Mouse (Mus musculus): Measurements from ENCODE around the gene Nlgn1. TPM values are rescaled to one million over a fixed set of nuclear protein-coding genes. Genes with fewer than 3 reads are reported as not detected.

The Nlgn1 gene
- polyA plus RNA-seq, 1 experiment from 2014 or later = 1.5 TPM

DNA sequence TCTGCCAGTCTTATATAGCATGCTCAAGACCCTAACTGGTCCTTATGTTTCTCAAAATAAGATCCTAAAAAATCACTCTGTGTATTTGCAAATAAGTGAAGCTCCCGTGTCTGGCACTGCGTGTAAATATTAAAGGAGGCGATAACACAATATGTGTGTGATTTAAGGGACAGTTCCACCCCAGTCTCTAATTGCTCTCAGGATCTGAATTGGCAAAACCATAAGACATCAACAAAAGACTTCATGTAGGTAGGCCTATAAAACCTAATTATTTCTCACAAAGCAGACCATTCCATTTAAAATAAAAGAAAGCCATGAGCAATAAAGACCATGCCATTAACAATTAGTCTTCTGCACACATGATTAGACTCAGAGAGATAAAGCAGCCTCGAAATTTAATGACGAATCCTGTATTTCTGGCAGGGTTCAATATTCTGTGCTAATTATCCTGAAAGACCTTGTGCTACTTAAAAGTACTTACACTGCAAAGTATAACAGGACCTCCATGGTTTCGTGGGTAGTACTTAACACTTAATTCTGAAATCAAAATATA, 310.6 kb downstream of the Nlgn1 start:
- Histone ChIP-seq H3K4me3 (ENCODE audit: low read length) (no peak overlapping the region), H3K9me3 (ENCODE audit: low read length) (no peaks in the 10 kb centered on the region), H3K4me2 (replicated peaks; ENCODE audit: low read depth, low read length) (no peak overlapping the region), H3K27ac (ENCODE audit: low read length) (no peak overlapping the region), H3K4me1 (ENCODE audit: insufficient read depth, low read length) (no peaks in the 10 kb centered on the region), H3K36me3 (ENCODE audit: insufficient read depth, low read length) (no peaks in the 10 kb centered on the region), H3K27me3 (ENCODE audit: insufficient read depth, low read length) (no peaks in the 10 kb centered on the region), H3K9ac (replicated peaks; ENCODE audit: low read length) (no peak overlapping the region)
- 85% methylated on average over 6 of the region's 6 CpGs for WGBS
- ATAC-seq (ENCODE audit: low FRiP score, low TSS enrichment) = no peak

DNA sequence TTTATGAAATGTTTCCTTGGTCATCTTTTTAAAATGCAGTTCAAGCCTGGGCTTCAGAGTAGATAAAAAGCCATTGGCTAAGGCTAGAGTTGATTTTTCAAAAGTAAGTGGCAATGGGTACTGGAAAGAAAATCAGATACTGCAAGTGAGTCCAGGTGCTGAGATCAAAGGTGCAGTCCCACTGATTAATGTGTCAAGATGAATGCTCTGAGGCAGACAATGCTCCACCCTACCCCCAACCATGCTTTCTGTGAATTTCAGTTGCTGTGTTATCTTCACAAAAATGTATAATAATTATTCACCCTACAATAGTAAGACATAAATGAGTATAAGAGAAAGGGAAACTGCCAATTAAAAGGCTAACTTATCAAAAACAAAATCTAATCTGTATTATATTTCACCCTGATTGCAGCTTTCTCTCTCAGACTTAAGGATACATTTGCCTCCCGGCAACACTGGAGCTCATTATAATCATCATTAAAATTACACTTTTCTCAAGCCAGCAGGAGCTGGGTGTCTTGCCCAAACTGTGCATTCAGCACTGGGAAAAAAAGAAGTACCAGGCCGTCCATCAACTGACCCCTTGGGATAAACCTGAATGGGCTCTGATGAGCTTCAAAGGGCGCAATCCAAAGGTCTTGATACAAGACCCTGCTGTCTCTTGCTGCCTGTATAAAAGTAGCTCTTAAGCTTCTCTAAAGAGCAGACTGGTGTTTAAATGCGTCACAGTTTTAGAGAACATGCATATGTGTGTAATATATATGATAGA, 320.8 kb downstream of the Nlgn1 start:
- Histone ChIP-seq H3K27me3 (ENCODE audit: insufficient read depth, low read length) (no peaks in the 10 kb centered on the region), H3K4me1 (ENCODE audit: insufficient read depth, low read length) (no peaks in the 10 kb centered on the region), H3K27ac (ENCODE audit: low read length) (no peak overlapping the region), H3K9ac (replicated peaks; ENCODE audit: low read length) (no peak overlapping the region), H3K4me3 (ENCODE audit: low read length) (no peak overlapping the region), H3K4me2 (replicated peaks; ENCODE audit: low read depth, low read length) (no peak overlapping the region), H3K36me3 (ENCODE audit: insufficient read depth, low read length) (no peaks in the 10 kb centered on the region), H3K9me3 (ENCODE audit: low read length) (no peaks in the 10 kb centered on the region)
- 86% methylated on average over 4 of the region's 4 CpGs for WGBS
- no peak for ATAC-seq (ENCODE audit: low FRiP score, low TSS enrichment)

DNA sequence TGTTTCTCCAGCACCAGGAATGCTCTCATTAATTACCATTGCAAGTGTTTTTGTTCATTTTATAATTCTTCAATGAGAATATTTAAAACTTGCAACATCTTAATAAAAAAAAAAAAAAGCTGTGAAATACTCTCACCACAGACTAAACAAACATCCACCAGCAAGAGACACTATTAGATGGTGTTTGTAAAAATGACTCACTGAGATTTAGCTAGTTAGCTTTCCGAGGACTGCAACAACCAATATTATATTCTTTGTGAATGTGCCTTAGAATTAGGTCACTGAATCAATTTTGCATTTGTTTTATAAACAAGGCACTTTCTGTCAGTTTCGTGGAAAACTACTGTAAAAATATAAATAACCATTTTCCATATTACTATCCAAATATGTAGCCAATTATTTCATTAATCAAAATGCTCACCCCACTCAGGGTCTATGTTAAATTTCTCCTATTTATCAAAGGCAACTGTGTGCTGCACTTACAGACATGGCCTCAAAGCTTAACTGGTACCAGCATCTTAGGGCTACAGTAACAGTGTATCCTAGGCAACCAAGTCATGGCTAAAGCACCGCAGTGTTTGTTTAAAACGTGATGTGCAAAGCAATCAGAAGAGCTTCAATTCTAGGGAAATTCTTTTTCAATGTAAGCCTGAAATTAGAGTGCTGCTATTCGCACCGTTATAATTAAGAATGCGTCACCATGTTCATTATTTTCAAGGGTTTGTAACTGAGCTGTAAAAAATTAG, 329.2 kb downstream of the Nlgn1 start:
- H3K27ac ChIP-seq (ENCODE audit: low read length) = no peak overlapping the region
- H3K4me1 ChIP-seq (ENCODE audit: insufficient read depth, low read length) = no peaks in the 10 kb centered on the region
- 81% methylated on average over 7 of the region's 7 CpGs for WGBS
- H3K27me3 ChIP-seq (ENCODE audit: insufficient read depth, low read length) = no peaks in the 10 kb centered on the region
- H3K9me3 ChIP-seq (ENCODE audit: low read length) = no peaks in the 10 kb centered on the region
- H3K9ac ChIP-seq (replicated peaks; ENCODE audit: low read length) = no peak overlapping the region
- no peak overlapping the region for H3K4me3 ChIP-seq (ENCODE audit: low read length)
- H3K36me3 ChIP-seq (ENCODE audit: insufficient read depth, low read length) = no peaks in the 10 kb centered on the region
- no peak for ATAC-seq (ENCODE audit: low FRiP score, low TSS enrichment)
- no peak overlapping the region for H3K4me2 ChIP-seq (replicated peaks; ENCODE audit: low read depth, low read length)

DNA sequence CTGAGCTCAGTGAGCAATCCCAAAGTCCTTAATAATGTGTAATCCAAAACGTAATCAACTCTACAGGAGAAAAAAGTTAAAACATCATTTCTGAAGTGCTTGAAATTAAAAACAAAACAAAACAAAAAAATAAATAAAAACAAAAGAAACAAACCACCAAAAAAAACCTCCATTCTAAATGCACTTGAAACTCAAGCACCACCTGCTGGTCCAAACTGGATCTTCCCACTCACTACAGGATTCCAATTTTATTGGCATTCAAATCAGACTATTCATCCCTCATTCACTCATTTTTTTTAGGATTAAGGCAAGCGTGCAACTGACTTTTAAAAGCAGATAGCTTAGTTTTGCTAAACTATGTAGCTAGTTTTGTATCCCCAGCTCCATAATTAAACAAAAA, 329.9 kb downstream of the Nlgn1 start:
- H3K27me3 ChIP-seq (ENCODE audit: insufficient read depth, low read length) = no peaks in the 10 kb centered on the region
- ATAC-seq (ENCODE audit: low FRiP score, low TSS enrichment) = no peak
- 40% methylated on average over 2 of the region's 2 CpGs for WGBS
- no peak overlapping the region for H3K4me3 ChIP-seq (ENCODE audit: low read length)
- no peak overlapping the region for H3K4me2 ChIP-seq (replicated peaks; ENCODE audit: low read depth, low read length)
- H3K9ac ChIP-seq (replicated peaks; ENCODE audit: low read length) = no peak overlapping the region
- no peaks in the 10 kb centered on the region for H3K4me1 ChIP-seq (ENCODE audit: insufficient read depth, low read length)
- H3K27ac ChIP-seq (ENCODE audit: low read length) = no peak overlapping the region
- H3K36me3 ChIP-seq (ENCODE audit: insufficient read depth, low read length) = no peaks in the 10 kb centered on the region
- H3K9me3 ChIP-seq (ENCODE audit: low read length) = no peaks in the 10 kb centered on the region

DNA sequence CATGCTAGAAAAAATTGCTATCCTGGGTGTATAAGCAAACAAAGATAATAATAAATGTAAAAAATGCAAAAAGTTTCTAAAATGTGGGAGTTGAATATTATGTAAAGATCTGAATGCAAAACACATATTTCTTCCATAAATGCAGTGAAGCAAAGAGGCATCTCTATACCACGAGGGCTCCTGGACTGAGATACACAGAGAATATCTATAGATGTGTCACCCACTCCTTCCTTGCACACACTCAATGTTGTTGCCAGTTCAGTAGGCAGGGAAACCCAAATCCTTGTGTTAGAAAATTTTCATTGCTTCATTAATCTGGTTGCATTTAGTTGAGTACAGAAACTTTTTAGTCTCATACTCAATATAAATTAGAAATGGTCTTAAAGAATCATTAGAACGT, 364.7 kb downstream of the Nlgn1 start:
- no peak overlapping the region for H3K4me2 ChIP-seq (replicated peaks; ENCODE audit: low read depth, low read length)
- no peak overlapping the region for H3K4me3 ChIP-seq (ENCODE audit: low read length)
- H3K27ac ChIP-seq (ENCODE audit: low read length) = no peak overlapping the region
- no peaks in the 10 kb centered on the region for H3K9me3 ChIP-seq (ENCODE audit: low read length)
- no peak overlapping the region for H3K9ac ChIP-seq (replicated peaks; ENCODE audit: low read length)
- 88% methylated on average over 2 of the region's 2 CpGs for WGBS
- no peaks in the 10 kb centered on the region for H3K36me3 ChIP-seq (ENCODE audit: insufficient read depth, low read length)
- no peak for ATAC-seq (ENCODE audit: low FRiP score, low TSS enrichment)
- no peaks in the 10 kb centered on the region for H3K27me3 ChIP-seq (ENCODE audit: insufficient read depth, low read length)
- H3K4me1 ChIP-seq (ENCODE audit: insufficient read depth, low read length) = no peaks in the 10 kb centered on the region

DNA sequence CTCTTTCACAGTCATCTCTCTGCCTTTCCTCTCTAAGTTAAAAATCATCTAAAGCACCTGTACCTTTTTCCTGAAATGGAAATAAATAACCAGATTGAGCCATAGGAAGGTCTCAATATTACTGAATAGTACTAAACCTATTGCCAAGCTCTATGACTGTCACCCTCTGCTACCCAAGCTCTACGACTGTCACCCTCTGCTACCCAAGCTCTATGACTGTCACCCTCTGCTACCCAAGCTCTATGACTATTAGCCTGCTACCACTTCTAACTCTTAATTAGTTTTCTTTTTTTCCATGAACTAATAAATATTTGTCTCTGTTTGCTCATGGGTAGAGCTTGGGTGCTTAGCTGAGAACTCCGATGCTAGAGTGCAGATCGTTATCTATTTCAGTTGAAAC, 368.0 kb downstream of the Nlgn1 start:
- Histone ChIP-seq H3K9ac (replicated peaks; ENCODE audit: low read length) (no peak overlapping the region), H3K27ac (ENCODE audit: low read length) (no peak overlapping the region), H3K4me1 (ENCODE audit: insufficient read depth, low read length) (no peaks in the 10 kb centered on the region), H3K27me3 (ENCODE audit: insufficient read depth, low read length) (no peaks in the 10 kb centered on the region), H3K4me3 (ENCODE audit: low read length) (no peak overlapping the region), H3K36me3 (ENCODE audit: insufficient read depth, low read length) (no peaks in the 10 kb centered on the region), H3K4me2 (replicated peaks; ENCODE audit: low read depth, low read length) (no peak overlapping the region), H3K9me3 (ENCODE audit: low read length) (no peaks in the 10 kb centered on the region)
- ATAC-seq (ENCODE audit: low FRiP score, low TSS enrichment) = peak; percentile 67; the same call in 1 of the 2 replicates
- WGBS = 52% methylated on average over 3 of the region's 3 CpGs

DNA sequence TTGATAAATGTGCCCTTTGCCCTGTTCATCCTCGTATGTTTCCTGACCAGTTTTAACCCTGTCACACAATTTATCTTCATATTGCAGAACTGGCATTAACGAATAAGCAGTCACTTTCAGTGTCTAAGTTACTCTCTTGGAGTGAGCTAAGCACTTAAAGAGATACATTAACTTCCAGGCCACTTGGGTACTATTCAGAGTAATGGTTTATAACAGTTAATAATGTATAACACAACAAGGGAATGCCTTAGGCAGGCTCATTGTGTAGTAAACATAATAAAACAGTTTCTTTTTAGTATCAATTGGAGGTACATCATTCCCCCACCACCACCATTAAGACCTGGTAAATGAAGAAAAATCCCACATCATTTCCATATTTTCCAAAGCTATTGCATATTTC, 368.7 kb downstream of the Nlgn1 start:
- no peaks in the 10 kb centered on the region for H3K9me3 ChIP-seq (ENCODE audit: low read length)
- no peaks in the 10 kb centered on the region for H3K27me3 ChIP-seq (ENCODE audit: insufficient read depth, low read length)
- no peak overlapping the region for H3K9ac ChIP-seq (replicated peaks; ENCODE audit: low read length)
- WGBS = 50% methylated on average over 2 of the region's 2 CpGs
- no peaks in the 10 kb centered on the region for H3K36me3 ChIP-seq (ENCODE audit: insufficient read depth, low read length)
- H3K4me3 ChIP-seq (ENCODE audit: low read length) = no peak overlapping the region
- no peak overlapping the region for H3K4me2 ChIP-seq (replicated peaks; ENCODE audit: low read depth, low read length)
- H3K4me1 ChIP-seq (ENCODE audit: insufficient read depth, low read length) = no peaks in the 10 kb centered on the region
- H3K27ac ChIP-seq (ENCODE audit: low read length) = no peak overlapping the region
- ATAC-seq (ENCODE audit: low FRiP score, low TSS enrichment) = no peak

DNA sequence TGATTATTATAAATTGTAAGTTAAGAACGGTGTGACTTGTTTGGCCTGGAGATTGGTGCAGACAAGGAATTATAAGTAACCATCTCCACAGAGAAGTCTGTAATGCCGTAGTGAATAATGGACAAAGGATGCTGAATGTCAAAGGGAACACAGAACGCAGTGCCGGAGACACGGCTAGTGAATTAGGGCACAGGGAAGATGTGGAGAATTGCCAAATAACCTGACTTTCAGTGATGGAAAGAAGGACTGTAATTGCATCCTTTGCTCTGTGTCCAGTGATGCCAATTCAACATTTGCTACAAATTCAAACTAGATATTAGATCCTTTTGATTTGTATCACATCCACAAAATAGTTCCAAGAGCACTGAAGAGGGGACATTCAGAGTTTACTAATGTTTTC, 415.7 kb downstream of the Nlgn1 start:
- WGBS = 88% methylated on average over 5 of the region's 5 CpGs
- no peak overlapping the region for H3K4me2 ChIP-seq (replicated peaks; ENCODE audit: low read depth, low read length)

DNA sequence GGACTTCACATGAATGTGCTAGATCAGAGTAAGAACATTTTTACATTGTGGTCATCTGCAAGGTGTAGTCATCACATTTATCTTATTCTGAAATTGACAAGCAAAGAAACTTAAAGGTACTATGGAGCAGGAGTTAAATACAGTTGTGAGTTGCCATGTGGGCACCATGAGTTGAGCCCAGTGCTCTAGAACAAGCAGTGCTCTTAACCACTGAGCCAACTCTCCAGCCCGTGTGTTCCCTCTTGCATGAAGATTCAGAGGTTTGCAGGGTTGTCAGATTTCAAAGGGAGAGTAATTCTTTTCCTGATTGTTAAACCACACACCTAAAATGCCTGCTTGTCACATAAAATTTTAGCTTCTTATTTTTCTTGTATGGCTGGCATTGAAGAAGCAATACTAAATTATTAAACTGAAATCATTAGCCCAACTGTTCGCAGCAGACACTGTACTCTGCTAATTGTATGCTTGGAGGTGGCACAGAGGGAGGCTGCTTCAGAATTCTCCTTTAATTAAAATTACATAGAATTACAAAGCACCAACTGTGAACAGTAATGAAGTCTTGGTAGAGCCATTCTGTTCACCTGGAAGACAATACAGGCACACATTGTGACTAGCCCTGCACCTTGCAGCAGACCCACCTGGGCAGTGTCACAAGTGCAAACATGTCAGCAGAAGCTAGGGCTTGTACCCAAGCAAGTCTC, 417.7 kb downstream of the Nlgn1 start:
- H3K27ac ChIP-seq (ENCODE audit: low read length) = no peak overlapping the region
- 66% methylated on average over 2 of the region's 2 CpGs for WGBS
- H3K4me3 ChIP-seq (ENCODE audit: low read length) = no peak overlapping the region
- no peaks in the 10 kb centered on the region for H3K36me3 ChIP-seq (ENCODE audit: insufficient read depth, low read length)
- no peaks in the 10 kb centered on the region for H3K27me3 ChIP-seq (ENCODE audit: insufficient read depth, low read length)
- no peaks in the 10 kb centered on the region for H3K4me1 ChIP-seq (ENCODE audit: insufficient read depth, low read length)
- no peak overlapping the region for H3K4me2 ChIP-seq (replicated peaks; ENCODE audit: low read depth, low read length)
- no peak; the same call in 1 of the 2 replicates for ATAC-seq (ENCODE audit: low FRiP score, low TSS enrichment)
- H3K9me3 ChIP-seq (ENCODE audit: low read length) = no peaks in the 10 kb centered on the region
- no peak overlapping the region for H3K9ac ChIP-seq (replicated peaks; ENCODE audit: low read length)

More for the DNA sequence above, 415.7 kb downstream of the Nlgn1 start:
- no peaks in the 10 kb centered on the region for H3K27me3 ChIP-seq (ENCODE audit: insufficient read depth, low read length)
- H3K4me3 ChIP-seq (ENCODE audit: low read length) = no peak overlapping the region
- ATAC-seq (ENCODE audit: low FRiP score, low TSS enrichment) = no peak
- H3K9me3 ChIP-seq (ENCODE audit: low read length) = no peaks in the 10 kb centered on the region
- no peak overlapping the region for H3K27ac ChIP-seq (ENCODE audit: low read length)
- H3K4me1 ChIP-seq (ENCODE audit: insufficient read depth, low read length) = no peaks in the 10 kb centered on the region
- no peaks in the 10 kb centered on the region for H3K36me3 ChIP-seq (ENCODE audit: insufficient read depth, low read length)
- no peak overlapping the region for H3K9ac ChIP-seq (replicated peaks; ENCODE audit: low read length)

Data from kidney, embryonic 16.5 days (tissue).